Mouse (Mus musculus): Measurements from ENCODE around the gene Suco.

DNA sequence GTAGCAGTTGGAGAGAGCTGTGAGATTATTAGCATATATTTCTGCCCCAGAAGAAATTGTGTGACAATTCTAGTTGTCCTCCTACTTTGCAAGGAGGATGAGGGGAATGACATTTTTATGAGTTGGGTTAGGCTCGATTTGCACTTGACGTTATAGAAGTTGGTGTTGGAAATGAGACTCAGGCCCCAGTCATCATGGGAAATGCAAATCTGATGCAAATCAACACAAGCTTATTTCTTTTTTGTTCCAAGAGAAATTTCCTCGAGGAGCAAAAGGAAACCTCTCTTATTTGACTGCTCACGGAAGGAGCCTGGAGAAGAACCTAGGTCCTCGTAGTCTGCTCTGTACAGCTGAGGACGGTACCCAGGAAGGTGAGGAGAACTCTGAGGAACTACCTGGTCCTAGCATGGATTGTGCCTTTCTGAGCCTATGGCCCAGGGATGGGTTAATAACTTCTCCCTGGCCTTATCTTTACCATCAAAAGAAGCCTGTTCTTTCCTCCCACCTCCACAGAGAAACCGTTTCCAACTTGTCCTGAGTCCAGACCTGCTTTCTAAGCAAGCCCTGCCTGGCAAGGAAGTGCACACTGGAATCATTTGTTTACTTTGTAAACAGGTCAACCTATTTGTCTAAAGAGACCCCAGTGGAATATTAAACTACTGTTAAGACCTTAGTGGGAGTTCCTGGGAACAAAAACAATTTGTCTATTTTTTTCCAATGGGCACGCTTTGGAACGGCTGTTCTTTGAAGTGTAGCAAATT, 26.4 kb upstream of the Suco start:
- TF ChIP-seq CTCF (IDR thresholded peaks at IDR 0.05; ENCODE audit: borderline replicate concordance, extremely low read depth, insufficient read depth, insufficient read length) (no peak), POLR2A (IDR thresholded peaks at IDR 0.05; ENCODE audit: borderline replicate concordance, extremely low read depth, insufficient read depth, insufficient read length, poor library complexity, severe bottlenecking) (no peak)
